Mouse (Mus musculus) CH12.LX (cell line): ENCODE results near the gene Micu2. TPM values are rescaled to one million over a fixed set of nuclear protein-coding genes. Genes with fewer than 3 reads are reported as not detected.

Source experiments
- DNase-seq: peaks from one replicate; pipeline ENCODE4 v3.0.0-alpha.2; 2013; ENCODE audit errors: extremely low read depth
- H3K27ac ChIP-seq: 2 replicates; pipeline ENCODE4 v1.5.1; 2012; ENCODE audit warnings: low read depth, mild to moderate bottlenecking, control low read depth, moderate library complexity; ENCODE audit not compliant: insufficient read depth
- H3K27me3 ChIP-seq: replicated peaks from 2 replicates; pipeline ENCODE3; 2012; ENCODE audit warnings: inconsistent platforms
- H3K36me3 ChIP-seq, 2 experiments: replicated peaks in 1 of 2; 2 replicates each; pipeline versions ENCODE3 to v1.6.1; 2012; ENCODE audit warnings: inconsistent platforms in 1 of 2, low read length in 1 of 2, mild to moderate bottlenecking in 1 of 2, mixed read lengths in 1 of 2, moderate library complexity in 1 of 2; ENCODE audit not compliant: control insufficient read depth in 1 of 2, insufficient read depth in 1 of 2
- H3K4me1 ChIP-seq, 2 experiments: 2 replicates each; pipeline ENCODE4 v1.6.1; 2012; ENCODE audit warnings: inconsistent platforms in 1 of 2, moderate library complexity in 1 of 2; ENCODE audit not compliant: insufficient read depth in 2 of 2, control insufficient read depth in 1 of 2
- H3K4me2 ChIP-seq: 2 replicates; pipeline ENCODE4 v1.6.1; 2012; ENCODE audit warnings: low read depth, mild to moderate bottlenecking, control low read depth; ENCODE audit not compliant: poor library complexity, insufficient read depth, severe bottlenecking
- H3K4me3 ChIP-seq, 3 experiments: fragments of 150-350 bp in 1 of 3; sonication (generic) in 1 of 3; replicated peaks in 1 of 3; 2 replicates each; pipeline versions ENCODE3 to v1.5.1; 2011 to 2012; ENCODE audit warnings: low read depth in 2 of 3, low read length in 2 of 3, mild to moderate bottlenecking in 2 of 3, moderate library complexity in 2 of 3, control low read depth in 1 of 3, improper control_type of control experiment in 1 of 3, inconsistent platforms in 1 of 3, mixed read lengths in 1 of 3; ENCODE audit not compliant: poor library complexity in 1 of 3
- H3K79me2 ChIP-seq: replicated peaks from 2 replicates; pipeline ENCODE4 v1.6.1; 2012; ENCODE audit warnings: mild to moderate bottlenecking, moderate library complexity; ENCODE audit not compliant: control insufficient read depth, poor library complexity, insufficient read depth, severe bottlenecking; ENCODE audit errors: extremely low read depth
- H3K9ac ChIP-seq: 2 replicates; pipeline ENCODE4 v1.6.1; 2012; ENCODE audit warnings: low read depth, mild to moderate bottlenecking, control low read depth, moderate library complexity; ENCODE audit not compliant: insufficient read depth
- H3K9me3 ChIP-seq: replicated peaks from 2 replicates; pipeline ENCODE3; 2012; ENCODE audit warnings: low read length, inconsistent platforms, mixed read lengths
- CHD1 ChIP-seq: IDR thresholded peaks from 2 replicates; pipeline ENCODE4 v1.6.1; 2012; ENCODE audit warnings: low read depth, low read length, improper control_type of control experiment, inconsistent platforms
- ELF1 ChIP-seq: IDR thresholded peaks from 2 replicates; pipeline ENCODE4 v1.6.1; 2014; ENCODE audit warnings: low read depth, mild to moderate bottlenecking, inconsistent platforms, low read length, improper control_type of control experiment
- ETS1 ChIP-seq: conservative IDR thresholded peaks from 2 replicates; pipeline ENCODE4 v1.6.1; 2012; ENCODE audit warnings: low read depth, mild to moderate bottlenecking, inconsistent platforms, low read length, improper control_type of control experiment, moderate library complexity
- HCFC1 ChIP-seq: IDR thresholded peaks from 2 replicates; pipeline ENCODE4 v1.6.1; 2012; ENCODE audit warnings: low read depth, mild to moderate bottlenecking, inconsistent platforms, low read length, improper control_type of control experiment
- JUN ChIP-seq: IDR thresholded peaks from 2 replicates; pipeline ENCODE4 v1.6.1; 2011; ENCODE audit warnings: low read depth, mild to moderate bottlenecking, low read length, improper control_type of control experiment, moderate library complexity; ENCODE audit not compliant: insufficient read depth
- JUND ChIP-seq: conservative IDR thresholded peaks from 2 replicates; pipeline ENCODE4 v1.6.1; 2011; ENCODE audit warnings: low read depth, low read length, improper control_type of control experiment
- KAT2A ChIP-seq: IDR thresholded peaks from 2 replicates; pipeline ENCODE4 v1.6.1; 2012; ENCODE audit warnings: low read length, improper control_type of control experiment, inconsistent platforms; ENCODE audit not compliant: insufficient replicate concordance
- MAFK ChIP-seq: IDR thresholded peaks from 2 replicates; pipeline ENCODE4 v1.6.1; 2011; ENCODE audit warnings: low read length, improper control_type of control experiment; ENCODE audit not compliant: insufficient replicate concordance
- MAZ ChIP-seq: IDR thresholded peaks from 2 replicates; pipeline ENCODE4 v1.6.1; 2012; ENCODE audit warnings: low read depth, mild to moderate bottlenecking, inconsistent platforms, low read length, improper control_type of control experiment, moderate library complexity
- MEF2A ChIP-seq: IDR thresholded peaks from 2 replicates; pipeline ENCODE4 v1.6.1; 2014; ENCODE audit warnings: low read depth, mild to moderate bottlenecking, inconsistent platforms, low read length, improper control_type of control experiment, borderline replicate concordance
- NELFE ChIP-seq: IDR thresholded peaks from 2 replicates; pipeline ENCODE4 v1.6.1; 2011; ENCODE audit warnings: low read depth, low read length, improper control_type of control experiment
- NRF1 ChIP-seq: IDR thresholded peaks from 2 replicates; pipeline ENCODE4 v1.6.1; 2014; ENCODE audit warnings: low read depth, mild to moderate bottlenecking, inconsistent platforms, low read length, improper control_type of control experiment, moderate library complexity
- POLR2A ChIP-seq: IDR thresholded peaks from 2 replicates; pipeline ENCODE4 v1.6.1; 2011; ENCODE audit warnings: low read depth, mild to moderate bottlenecking, improper control_type of control experiment, low read length
- RCOR1 ChIP-seq: conservative IDR thresholded peaks from 2 replicates; pipeline ENCODE4 v1.6.1; 2012; ENCODE audit warnings: low read depth, mild to moderate bottlenecking, inconsistent platforms, low read length, improper control_type of control experiment
- SIN3A ChIP-seq: IDR thresholded peaks from 2 replicates; pipeline ENCODE4 v1.6.1; 2012; ENCODE audit warnings: low read length, improper control_type of control experiment, inconsistent platforms
- TBP ChIP-seq: conservative IDR thresholded peaks from 2 replicates; pipeline ENCODE4 v1.6.1; 2011; ENCODE audit warnings: low read depth, low read length, improper control_type of control experiment
- TCF12 ChIP-seq: IDR thresholded peaks from 2 replicates; pipeline ENCODE4 v1.6.1; 2014; ENCODE audit warnings: low read depth, mild to moderate bottlenecking, inconsistent platforms, low read length, improper control_type of control experiment
- USF2 ChIP-seq: conservative IDR thresholded peaks from 2 replicates; pipeline ENCODE4 v1.6.1; 2011; ENCODE audit warnings: low read depth, low read length, improper control_type of control experiment
- ZKSCAN1 ChIP-seq: IDR thresholded peaks from 2 replicates; pipeline ENCODE4 v1.6.1; 2012; ENCODE audit warnings: low read depth, inconsistent platforms, low read length, improper control_type of control experiment, borderline replicate concordance
- ZNF384 ChIP-seq: IDR thresholded peaks from 2 replicates; pipeline ENCODE4 v1.6.1; 2012; ENCODE audit warnings: low read depth, low read length, improper control_type of control experiment, inconsistent platforms
- dilution Hi-C: fragments of 300-500 bp; cut with MboI; formaldehyde crosslinking; loops from 2 replicates; pipeline ENCODE4 v1.14.3; 2020; ENCODE audit warnings: low sequenced_read_pairs; ENCODE audit not compliant: extremely low pct_unique_long_range_greater_than_20kb, extremely low pct_ligation_motif_present
- in situ Hi-C: fragments of 300-500 bp; cut with MboI; formaldehyde crosslinking; loops from 3 replicates; pipeline ENCODE4 v1.14.3; 2019; ENCODE audit warnings: low sequenced_read_pairs, low pct_ligation_motif_present, low pct_unique_long_range_greater_than_20kb, mixed read lengths
- polyA plus RNA-seq: library from polyadenylated mRNA; unstranded; fragments of >175 nt; gene quantifications from 2 replicates; pipeline ENCODE4 v1.2.1, GENCODE M21; 2012; ENCODE audit warnings: low read depth; ENCODE audit not compliant: insufficient read length
- total RNA-seq, 2 experiments: library from RNA; depleted of rRNA; stranded (reverse); fragments of 300-350 nt in 1 of 2; fragments of >200 nt in 1 of 2; gene quantifications; 2 replicates each; pipeline ENCODE4 v1.2.3; 2012 to 2014

The Micu2 gene
- total and polyA plus RNA-seq, 3 experiments = 39.8 to 62.5 (median 52.7) TPM

DNA sequence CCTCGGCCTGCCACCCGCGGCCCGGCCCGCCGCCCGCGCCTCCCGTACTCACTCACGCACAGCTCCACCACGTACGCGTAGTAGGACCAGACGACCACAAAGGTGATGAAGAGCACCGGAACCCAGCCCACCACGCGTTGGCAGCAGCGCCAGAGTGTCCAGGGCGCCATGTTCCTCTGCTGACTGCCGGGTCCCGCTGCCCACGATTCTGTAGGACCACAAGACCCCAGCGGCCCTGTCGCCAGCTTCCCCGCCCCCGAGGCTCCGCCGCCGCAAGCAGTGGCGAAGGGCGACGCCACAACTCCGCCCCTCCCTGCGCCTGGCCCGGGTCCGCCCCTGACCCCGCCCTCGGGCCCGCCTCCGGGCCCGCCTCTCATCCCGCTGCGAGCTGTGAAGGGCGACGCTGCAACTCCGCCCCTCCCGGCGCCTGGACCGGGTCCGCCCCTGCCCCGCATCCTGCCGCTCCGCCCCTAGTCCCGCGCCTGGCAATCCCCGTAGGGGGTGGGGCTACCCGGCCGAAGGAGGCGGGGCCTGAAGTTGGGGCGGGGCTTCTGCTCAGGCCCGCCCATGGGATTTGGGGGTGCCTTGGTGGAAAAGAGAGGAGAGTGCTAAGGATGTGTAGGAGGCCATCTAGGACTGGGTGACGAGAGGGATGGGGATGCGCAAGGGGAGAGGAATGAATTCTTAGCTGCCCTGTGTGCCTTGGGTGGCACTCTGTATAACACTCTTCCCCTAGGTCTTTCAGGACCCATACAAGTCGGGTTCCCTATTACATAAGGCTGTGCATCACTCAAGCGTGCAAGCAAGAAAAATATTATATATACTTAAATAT is 108.8 kb downstream of the Micu2 start, which contains the start of gene Zdhhc20:
Zdhhc20 (minus strand) TSS at position 266 of the 832 bp plus-strand sequence.
- Histone ChIP-seq H3K9ac (peak within 1 kb of the TSS; percentile 87), H3K27me3 (no peaks in the 10 kb centered on the region), H3K27ac (peak within 1 kb of the TSS; percentile 18; the same call in 1 of the 2 replicates), H3K79me2 (peaks cover 12% of the 10 kb centered on the region), H3K4me3 (peak within 1 kb of the TSS; percentile 87 to 98 (median 98)), H3K36me3 (no peaks in the 10 kb centered on the region), H3K4me2 (peak within 1 kb of the TSS; percentile 54), H3K9me3 (peaks cover 7% of the 10 kb centered on the region), H3K4me1 (peaks cover 2 to 26% of the 10 kb centered on the region in 2 experiments; a peak in 3 of 4 replicates)
- DNase-seq = peak; percentile 89
- dilution Hi-C loops = no loop called here
- in situ Hi-C loops = no loop called here
- TF ChIP-seq ZKSCAN1 (peak; percentile 74), SIN3A (no peak; the same call in none of the 2 replicates), NRF1 (peak; percentile 44), CHD1 (0 out of 2 replicates have a peak, but pooled peaks have one; percentile 44), NELFE (0 out of 2 replicates have a peak, but pooled peaks have one; percentile 47), POLR2A (peak; percentile 70; the same call in 1 of the 2 replicates), JUN (no peak), MAZ (peak; percentile 43; the same call in 1 of the 2 replicates)

DNA sequence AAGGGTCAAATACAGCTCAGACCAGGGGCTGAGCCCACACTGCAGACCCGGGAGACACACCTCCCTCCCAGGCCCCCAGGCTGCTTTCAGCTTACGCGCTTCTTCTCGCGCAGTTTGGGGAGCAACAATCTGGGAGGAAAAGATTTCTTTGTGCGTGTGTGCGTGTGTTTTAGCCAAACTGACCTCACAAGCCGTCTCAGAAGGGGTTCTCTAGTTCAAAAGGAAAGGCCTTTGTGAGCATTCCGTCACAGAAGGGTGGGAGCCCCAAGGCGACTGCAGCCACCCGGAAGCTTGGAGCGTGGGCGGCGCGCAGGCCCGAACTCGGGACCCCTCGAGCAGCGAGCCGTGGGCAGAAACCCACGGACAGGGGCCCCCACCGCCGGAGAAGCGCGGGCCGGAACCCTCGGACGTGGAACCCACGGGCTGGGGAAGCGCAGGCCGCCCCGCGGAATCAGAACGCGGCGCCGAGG is 109.5 kb downstream of the Micu2 start:
- peaks cover 7% of the 10 kb centered on the region for H3K9me3 ChIP-seq
- peak overlapping the region; percentile 87 for H3K9ac ChIP-seq
- in situ Hi-C loops = no loop called here
- H3K27ac ChIP-seq = peak overlapping the region; percentile 18; the same call in 1 of the 2 replicates
- peak overlapping the region; percentile 87 to 98 (median 98) for H3K4me3 ChIP-seq
- peak; percentile 43 for DNase-seq
- TF ChIP-seq TCF12 (no peak), CHD1 (no peak), SIN3A (peak; percentile 59; the same call in 1 of the 2 replicates), RCOR1 (no peak), KAT2A (no peak), USF2 (no peak), ELF1 (peak; percentile 68), ETS1 (no peak), MAFK (no peak), JUN (no peak), HCFC1 (no peak), POLR2A (no peak), ZNF384 (no peak), JUND (no peak), MEF2A (no peak), NRF1 (no peak), ZKSCAN1 (no peak), TBP (no peak)
- TF ChIP-seq, all 38 proteins: peak for 2
- Histone ChIP-seq H3K4me1 (peaks cover 2 to 26% of the 10 kb centered on the region in 2 experiments; a peak in 3 of 4 replicates), H3K4me2 (peak overlapping the region; percentile 54; the same call in 1 of the 2 replicates), H3K36me3 (peaks cover 0 to 4% of the 10 kb centered on the region in 2 experiments), H3K79me2 (peaks cover 12% of the 10 kb centered on the region), H3K27me3 (no peaks in the 10 kb centered on the region)
- dilution Hi-C loops = no loop called here
